Mouse (Mus musculus): ENCODE results near the gene St7.

DNA sequence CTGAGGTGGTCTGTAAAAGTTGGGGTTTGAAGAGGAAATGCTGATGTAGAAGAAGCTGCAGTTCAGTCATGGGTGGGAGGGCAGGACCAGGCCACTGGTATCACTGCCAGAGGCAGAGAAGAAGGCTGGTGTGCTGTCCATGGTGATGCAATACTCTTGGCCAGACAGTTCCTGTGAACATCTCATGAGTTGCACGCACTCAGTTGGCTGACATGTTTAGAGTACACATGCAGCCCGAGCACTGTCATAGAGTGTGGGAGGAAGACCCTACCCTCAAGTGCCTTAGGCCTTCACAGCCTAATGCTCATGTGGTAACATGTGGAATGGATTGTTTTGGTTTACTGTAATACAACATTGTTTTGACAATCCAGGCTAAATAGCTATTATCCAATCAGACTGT is 238.5 kb downstream of the St7 start:
- no peak for TF ChIP-seq CTCF (IDR thresholded peaks at IDR 0.05; ENCODE audit: extremely low read depth, insufficient read depth, low read length)
- no peak for TF ChIP-seq POLR2A (IDR thresholded peaks at IDR 0.05; ENCODE audit: extremely low read depth, insufficient read depth, low read length)
